In the genomic region with DNA sequence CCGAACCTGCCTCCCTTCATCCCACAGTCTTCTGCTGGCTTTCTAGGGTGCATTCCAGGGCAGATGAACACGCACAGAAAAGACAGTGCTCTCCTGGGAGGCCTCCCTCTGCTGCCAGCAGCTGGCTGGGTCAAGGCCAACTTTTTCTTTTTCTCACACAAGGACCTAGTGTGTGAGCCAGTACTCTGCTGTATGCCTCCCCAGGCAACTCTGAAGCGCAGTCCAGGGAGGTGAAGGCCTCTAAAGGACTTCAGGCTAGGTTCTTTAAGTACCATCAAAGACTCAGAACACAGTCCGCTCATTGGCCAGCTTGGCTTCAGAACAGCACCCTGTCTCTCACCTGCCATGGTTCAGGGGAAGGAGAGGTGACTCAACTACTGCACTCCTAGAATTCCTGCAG, we compare ENCODE assay signal across 12 mouse cellular contexts. TPM values are rescaled to one million over a fixed set of nuclear protein-coding genes. Genes with fewer than 3 reads are reported as not detected.
DNase-seq lines count a peak whose midpoint lies in the region; ATAC-seq and TF ChIP-seq lines count a peak whose summit lies in the region.
"Had no signal": no experiment of that assay in that cellular context is flagged by ENCODE, and none has a peak within 500 bp of the region (broad histone marks: within the 10 kb centered on the region; RNA-seq: fewer than 3 reads in every experiment).

No protein-coding gene starts in this region.

- intact Hi-C loops in heart, postnatal 25 days (cut with DNase I), result no loop called here

- H3K9me3 ChIP-seq in hindbrain, postnatal 0 days (ENCODE audit: low read length), result no peaks in the 10 kb centered on the region
- no peaks in the 10 kb centered on the region for H3K9me3 ChIP-seq in hindbrain, embryonic 13.5 days
- H3K9me3 ChIP-seq: limb, embryonic 13.5 days had no signal

- ATAC-seq in hindbrain, postnatal 0 days, result peak; percentile 74; the same call in 1 of the 2 replicates
- no peak for ATAC-seq in hindbrain, embryonic 13.5 days (ENCODE audit: low FRiP score)

- H3K4me1 ChIP-seq in hindbrain, postnatal 0 days (ENCODE audit: insufficient read depth, low read length), result no peaks in the 10 kb centered on the region
- peaks cover 4% of the 10 kb centered on the region; the same call in 1 of the 2 replicates for H3K4me1 ChIP-seq in hindbrain, embryonic 13.5 days (replicated peaks)
- H3K4me1 ChIP-seq: limb, embryonic 13.5 days had no signal

- H3K27me3 ChIP-seq in hindbrain, postnatal 0 days (ENCODE audit: insufficient read depth, low read length), result no peaks in the 10 kb centered on the region
- no peaks in the 10 kb centered on the region for H3K27me3 ChIP-seq in hindbrain, embryonic 13.5 days
- H3K27me3 ChIP-seq: limb, embryonic 13.5 days had no signal

- H3K4me2 ChIP-seq in hindbrain, postnatal 0 days (ENCODE audit: low read depth, low read length), result no peak overlapping the region
- no peak overlapping the region for H3K4me2 ChIP-seq in hindbrain, embryonic 13.5 days
- H3K4me2 ChIP-seq: limb, embryonic 13.5 days had no signal

- 59% methylated on average over 4 of the region's 4 CpGs for WGBS in hindbrain, postnatal 0 days
- 76% methylated on average over 4 of the region's 4 CpGs for WGBS in hindbrain, embryonic 13.5 days

- H3K27ac ChIP-seq in hindbrain, postnatal 0 days, result peak overlapping the region; percentile 45
- no peak overlapping the region for H3K27ac ChIP-seq in hindbrain, embryonic 13.5 days
- H3K27ac ChIP-seq: limb, embryonic 13.5 days had no signal

- 0 out of 2 replicates have a peak overlapping the region, but pooled peaks have one; percentile 15 for H3K9ac ChIP-seq in hindbrain, postnatal 0 days (replicated peaks; ENCODE audit: low read length)
- H3K9ac ChIP-seq in hindbrain, embryonic 13.5 days, result no peak overlapping the region
- H3K9ac ChIP-seq: limb, embryonic 13.5 days had no signal

- peak; percentile 66 for DNase-seq in hindbrain, postnatal 0 days (ENCODE audit: low spot score)
- DNase-seq in 3T3-L1 (ENCODE audit: low read depth, low spot score), result peak; percentile 43
- DNase-seq in brain, adult 2 months (ENCODE audit: low read depth, low spot score), result peak; percentile 77
- DNase-seq in heart, postnatal 25 days (ENCODE audit: low spot score), result peak; percentile 9
- DNase-seq in thymus, postnatal 14 days, result no peak
- no peak for DNase-seq in urinary bladder, adult 18-20 months (ENCODE audit: low spot score in 2 of 2)
- no peak for DNase-seq in urinary bladder, postnatal 25 days (ENCODE audit: low spot score)

- no peak overlapping the region for H3K4me3 ChIP-seq in hindbrain, postnatal 0 days (ENCODE audit: low read length)
- H3K4me3 ChIP-seq in hindbrain, embryonic 13.5 days, result no peak overlapping the region
- H3K4me3 ChIP-seq: limb, embryonic 13.5 days had no signal

- peaks cover 51% of the 10 kb centered on the region for H3K36me3 ChIP-seq in hindbrain, postnatal 0 days (ENCODE audit: insufficient read depth, low read length)
- peaks cover 90% of the 10 kb centered on the region for H3K36me3 ChIP-seq in hindbrain, embryonic 13.5 days

- no peak for TF ChIP-seq CTCF in hindbrain, postnatal 0 days (IDR thresholded peaks at IDR 0.05; ENCODE audit: low read depth)

RNA-seq across cellular contexts. Expression of gene Trpc4ap, which starts 15.1 kb away (rescaled TPM):
- total RNA-seq in hindbrain, postnatal 0 days (2014; rRNA removed), result 169 and 172 TPM in 2 replicates
- polyA plus RNA-seq in hindbrain, postnatal 0 days (2015; fragmentation: Nextera tagmentation; extraction: Ambion mirVana), result 127 and 129 TPM in 2 replicates
- 166 and 170 TPM in 2 replicates for polyA plus RNA-seq in hindbrain, embryonic 13.5 days (2015; fragmentation: Nextera tagmentation; extraction: Ambion mirVana)
- total RNA-seq in heart, postnatal 25 days (2021), result 10 to 100 TPM; 82.1 to 82.5 TPM

RNA-seq across cellular contexts. Expression of gene Edem2, which starts 22.0 kb away (rescaled TPM):
- total RNA-seq in hindbrain, postnatal 0 days (2014; rRNA removed), result 32.0 and 40.7 TPM in 2 replicates
- 27.9 and 35.2 TPM in 2 replicates for polyA plus RNA-seq in hindbrain, postnatal 0 days (2015; fragmentation: Nextera tagmentation; extraction: Ambion mirVana)
- polyA plus RNA-seq in hindbrain, embryonic 13.5 days (2015; fragmentation: Nextera tagmentation; extraction: Ambion mirVana), result 45.3 and 46.4 TPM in 2 replicates
- total RNA-seq in heart, postnatal 25 days (2021), result 1 to 10 TPM; 7.0 to 7.1 TPM

RNA-seq across cellular contexts. Expression of gene Gm17581, which starts 28.4 kb away (rescaled TPM):
- not detected in 2 replicates for total RNA-seq in hindbrain, postnatal 0 days (2014; rRNA removed)
- polyA plus RNA-seq in hindbrain, postnatal 0 days (2015; fragmentation: Nextera tagmentation; extraction: Ambion mirVana), result not detected in 2 replicates
- not detected in 2 replicates for polyA plus RNA-seq in hindbrain, embryonic 13.5 days (2015; fragmentation: Nextera tagmentation; extraction: Ambion mirVana)
- not detected for total RNA-seq in heart, postnatal 25 days (2021)
- polyA plus RNA-seq: embryonic facial prominence, embryonic 11.5 days; heart, embryonic 16.5 days; limb, embryonic 13.5 days; stomach, embryonic 14.5 days had no signal

RNA-seq across cellular contexts. Expression of gene Procr, which starts 43.7 kb away (rescaled TPM):
- 1.1 and 1.4 TPM in 2 replicates for total RNA-seq in hindbrain, postnatal 0 days (2014; rRNA removed)
- 1.6 and 2.6 TPM in 2 replicates for polyA plus RNA-seq in hindbrain, postnatal 0 days (2015; fragmentation: Nextera tagmentation; extraction: Ambion mirVana)
- polyA plus RNA-seq in hindbrain, embryonic 13.5 days (2015; fragmentation: Nextera tagmentation; extraction: Ambion mirVana), result 2.8 and 4.1 TPM in 2 replicates
- 1 to 10 TPM; 3.5 to 4.7 TPM for total RNA-seq in heart, postnatal 25 days (2021)

Comparison
In these comparisons a context has a peak if more than half of its experiments do, and no peak if none do; other contexts are left out.
1. DNase-seq: peak in hindbrain, postnatal 0 days (single experiment), 3T3-L1 (single experiment), brain, adult 2 months (single experiment) and heart, postnatal 25 days (single experiment); none in thymus, postnatal 14 days (single experiment), urinary bladder, adult 18-20 months (0 of 2) and urinary bladder, postnatal 25 days (single experiment).